Mouse (Mus musculus) cerebellum, postnatal 36 days (tissue): ENCODE data around the gene Tmem14a.
"Not testable (repeated sequence)": the region's sequence is repeated elsewhere in the genome, so short reads cannot be mapped to it uniquely, and the experiment has no call there.

ENCODE experiments used
- DNase-seq, 2 experiments: peaks; one replicate each; pipeline ENCODE4 v3.0.0; 2021 to 2022; ENCODE audit warnings: mixed read lengths in 2 of 2

The Tmem14a gene

GRCm38 (mm10) chr1:21253303-21253650 is 34.9 kb downstream of the Tmem14a start:
- DNase-seq = no peak

- no peak for DNase-seq
Observed at GRCm38 (mm10) chr1:21253856-21254255, 35.5 kb downstream of the Tmem14a start.

DNA sequence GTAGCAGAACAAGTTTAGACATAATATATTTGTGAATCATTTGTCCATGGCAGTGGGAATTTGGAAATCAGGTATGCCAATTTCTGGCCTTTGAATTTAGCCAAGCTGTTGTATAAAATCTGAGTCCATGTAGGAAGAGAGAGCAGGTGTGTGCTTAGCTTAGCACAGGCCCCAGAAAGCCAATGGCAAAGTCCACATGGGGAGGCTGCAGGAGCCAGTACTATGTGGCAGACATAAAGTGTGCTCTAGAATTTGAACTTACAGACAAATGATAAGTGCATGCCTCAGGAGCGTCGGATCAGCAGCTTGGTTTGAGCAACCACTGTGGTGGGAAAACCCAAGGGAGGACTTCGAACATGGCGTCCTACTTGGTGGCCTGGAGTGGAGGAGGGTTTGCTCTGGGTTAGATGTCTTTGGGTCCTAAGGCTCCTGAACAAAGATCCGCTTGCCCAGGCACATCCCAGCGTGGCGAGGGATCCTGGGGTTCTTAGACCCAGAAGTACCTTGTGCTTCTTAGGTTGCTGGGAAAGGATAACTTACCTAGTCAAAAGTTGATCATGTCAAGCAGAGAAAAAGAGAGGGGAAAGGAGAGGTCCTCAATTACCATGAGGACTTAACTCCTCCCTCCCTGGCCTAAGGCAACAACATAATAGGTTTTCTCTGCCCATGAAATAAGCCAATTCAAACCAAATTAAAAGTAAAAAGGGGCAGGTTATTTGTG is 37.4 kb downstream of the Tmem14a start:
- no peak for DNase-seq

GRCm38 (mm10) chr1:21256391-21256790 is 38.0 kb downstream of the Tmem14a start:
- DNase-seq = no peak

- no peak for DNase-seq
Observed at GRCm38 (mm10) chr1:21256871-21257270, 38.5 kb downstream of the Tmem14a start.

DNA sequence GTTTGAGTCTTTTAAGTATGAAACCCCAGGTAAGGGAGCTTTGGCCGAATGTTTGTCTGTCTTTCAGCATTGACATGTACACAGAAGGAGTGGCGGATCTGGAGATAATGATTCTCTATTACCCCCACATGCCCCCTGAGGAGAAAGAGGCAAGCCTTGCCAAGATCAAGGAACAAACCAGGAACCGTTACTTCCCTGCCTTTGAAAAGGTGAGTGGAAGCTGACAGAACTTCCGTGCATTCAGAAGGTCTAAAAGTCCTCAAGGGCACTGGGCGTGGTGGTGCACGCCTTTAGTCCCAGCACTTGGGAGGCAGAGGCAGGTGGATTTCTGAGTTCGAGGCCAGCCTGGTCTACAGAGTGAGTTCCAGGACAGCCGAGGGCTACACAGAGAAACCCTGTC is 41.6 kb downstream of the Tmem14a start:
- DNase-seq = not testable (repeated sequence)

GRCm38 (mm10) chr1:21262401-21262800 is 44.0 kb downstream of the Tmem14a start:
- no peak for DNase-seq

DNA sequence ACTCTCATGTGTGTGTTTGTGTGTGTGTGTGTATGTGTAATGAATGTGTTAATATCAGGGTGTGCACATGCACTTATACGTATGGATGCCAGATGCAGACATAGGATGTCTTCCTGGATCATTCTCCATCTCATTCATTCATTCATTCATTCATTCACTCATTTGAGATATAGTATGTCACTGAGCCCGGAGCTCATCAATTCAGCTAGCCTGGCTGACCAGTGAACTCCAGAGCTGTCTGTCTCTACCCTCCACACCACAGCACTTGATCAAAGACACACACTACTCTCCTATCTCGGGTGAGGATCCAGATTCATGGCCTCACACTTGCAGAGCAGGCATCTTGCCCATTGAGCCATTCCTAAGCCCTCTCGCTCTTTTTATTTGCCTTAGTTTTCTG is 45.6 kb downstream of the Tmem14a start:
- DNase-seq = no peak

DNA sequence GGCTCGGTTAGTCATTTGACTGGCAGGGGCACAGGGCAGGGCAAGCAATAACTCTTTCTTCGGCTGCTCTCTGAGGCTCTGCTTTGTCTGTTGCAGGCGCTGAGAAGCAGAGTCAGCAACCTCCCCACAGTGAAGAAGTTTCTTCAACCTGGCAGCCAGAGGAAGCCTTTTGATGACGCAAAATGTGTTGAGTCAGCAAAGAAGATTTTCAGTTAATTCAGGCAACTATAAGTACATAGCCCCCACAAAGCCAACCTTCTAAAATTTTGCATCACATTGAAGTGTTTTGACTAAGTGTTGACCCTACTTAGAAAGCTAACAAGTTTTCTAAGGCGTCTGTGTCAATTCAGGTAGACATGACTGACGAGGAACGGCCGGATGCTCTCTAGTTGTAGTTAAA is 46.4 kb downstream of the Tmem14a start:
- no peak for DNase-seq

GRCm38 (mm10) chr1:21266766-21267165 is 48.4 kb downstream of the Tmem14a start:
- DNase-seq = no peak

GRCm38 (mm10) chr1:21267466-21267865 is 49.1 kb downstream of the Tmem14a start:
- DNase-seq = not testable (repeated sequence)

DNA sequence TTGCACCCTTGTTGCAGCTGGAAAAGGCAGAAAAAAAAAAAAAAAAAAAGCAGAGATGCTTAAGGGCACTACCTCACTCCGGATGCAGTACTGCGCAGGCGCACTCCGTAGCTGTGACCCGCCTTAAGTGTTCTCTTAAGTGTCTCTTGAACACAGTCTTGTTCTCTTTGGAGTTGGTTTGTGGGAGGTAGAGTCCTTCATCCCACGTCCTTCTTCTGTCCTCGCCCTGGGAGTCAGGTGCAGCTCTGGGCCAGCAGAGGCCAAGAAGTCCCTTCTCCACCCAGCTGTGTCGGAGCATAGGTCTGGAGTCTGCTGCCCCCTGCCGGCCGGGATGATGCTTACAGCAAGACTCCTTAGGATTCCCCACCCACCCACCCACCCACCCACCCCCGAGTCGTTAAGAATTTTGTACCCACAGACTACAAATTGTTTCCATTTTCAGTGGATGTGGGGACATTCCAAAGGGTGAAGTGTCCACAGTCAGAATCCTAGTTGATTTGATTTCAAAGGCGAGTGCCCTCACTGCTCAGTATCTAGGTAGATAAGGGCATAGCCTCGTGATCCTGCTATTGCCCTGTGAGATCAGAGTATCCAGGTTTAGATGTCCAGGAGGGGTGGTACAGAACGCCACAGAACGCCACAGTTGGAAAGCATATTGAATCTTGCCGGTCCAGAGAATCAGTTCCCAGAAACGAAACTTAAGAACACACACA is 53.1 kb downstream of the Tmem14a start:
- DNase-seq = peak; percentile 51 to 63

DNA sequence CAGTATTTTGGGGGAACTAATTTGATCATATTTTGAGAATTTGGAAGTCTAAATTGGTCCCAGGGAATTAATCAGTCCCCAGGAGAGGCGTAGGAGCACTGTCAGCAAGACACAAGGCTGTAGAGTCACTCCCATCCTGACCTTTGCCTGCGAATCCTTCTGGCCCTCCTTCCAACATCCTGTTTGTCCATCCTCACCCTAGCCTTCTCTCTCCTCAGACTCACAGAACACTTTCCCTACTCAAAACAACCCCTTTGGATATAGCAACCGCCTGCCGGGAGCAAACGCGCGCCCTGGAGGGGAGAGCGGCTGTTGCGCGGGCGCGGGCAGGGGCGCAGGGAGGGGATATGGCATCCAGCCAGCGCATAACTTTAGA is 53.7 kb downstream of the Tmem14a start:
- DNase-seq = peak in 1 of 2 experiments; percentile 13

DNA sequence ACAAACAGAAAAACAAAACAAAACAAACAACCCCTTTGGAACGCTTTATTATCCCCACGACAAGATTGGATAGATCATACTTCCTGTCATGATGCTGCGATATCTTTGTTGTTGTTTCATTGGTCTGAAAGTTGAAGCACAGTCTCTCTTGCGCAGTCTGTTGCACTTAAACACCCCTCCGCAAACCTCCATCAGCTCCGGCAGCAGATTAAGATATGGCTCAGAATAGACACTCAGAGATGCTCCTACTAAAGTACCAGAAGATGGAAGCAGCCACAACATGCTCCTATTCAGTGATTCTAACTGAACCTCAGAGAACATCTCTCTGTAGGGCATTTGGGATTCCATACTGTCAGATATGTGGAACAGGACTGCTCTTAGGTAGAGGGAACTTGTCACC is 54.7 kb downstream of the Tmem14a start:
- DNase-seq = no peak

DNA sequence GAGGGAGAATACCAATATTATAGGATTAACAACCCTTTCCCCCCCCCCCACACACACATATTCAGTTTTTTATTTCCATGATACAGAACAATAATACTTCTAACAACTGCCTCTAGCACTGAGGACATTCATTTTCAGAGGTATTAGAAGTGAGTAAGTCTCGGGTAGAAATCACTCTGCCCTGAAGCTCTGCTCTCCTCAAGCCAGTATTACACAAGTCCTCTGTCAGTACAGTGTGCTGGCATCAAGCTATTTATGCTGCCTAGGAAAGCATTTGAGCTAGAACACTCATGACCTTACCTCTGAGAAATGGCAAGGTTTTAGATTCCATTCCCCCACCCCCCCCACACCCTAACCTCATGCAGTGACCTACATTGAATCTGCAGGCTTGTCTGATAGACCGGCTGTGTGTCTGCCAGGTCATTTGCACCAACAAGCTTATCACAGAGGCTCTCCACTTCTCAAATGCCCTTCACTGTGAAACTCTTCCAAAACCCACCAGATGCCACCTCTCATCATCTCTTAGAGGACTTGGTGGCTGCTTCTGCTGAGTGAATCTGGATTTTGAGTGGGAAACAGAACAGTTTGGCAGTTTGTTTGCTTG is 56.2 kb downstream of the Tmem14a start:
- DNase-seq = no peak

GRCm38 (mm10) chr1:21275366-21275765 is 57.0 kb downstream of the Tmem14a start:
- DNase-seq = not testable (repeated sequence)

DNA sequence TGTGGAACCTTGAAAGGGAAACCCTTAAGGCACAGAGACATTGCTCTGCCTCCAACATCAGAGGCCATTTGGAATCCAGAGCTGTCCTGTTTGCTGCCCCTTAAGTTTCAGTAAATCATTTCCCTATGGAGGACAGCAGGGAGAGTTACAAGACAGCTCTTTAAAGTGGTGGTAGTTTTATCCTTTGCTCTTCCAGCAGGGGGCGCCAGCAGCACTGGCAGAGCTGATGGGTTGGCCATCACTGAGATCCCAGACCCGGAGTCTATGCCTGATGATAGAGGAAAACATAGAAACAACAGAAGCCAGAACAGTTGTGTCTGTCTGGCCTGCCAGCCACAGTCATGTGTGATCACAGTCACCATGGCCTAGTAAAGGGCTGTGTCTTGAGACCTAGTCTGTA is 57.8 kb downstream of the Tmem14a start:
- DNase-seq = not testable (repeated sequence)
